Mouse (Mus musculus): ENCODE results near the gene Slc15a1.
"Not testable (repeated sequence)": the region's sequence is repeated elsewhere in the genome, so short reads cannot be mapped to it uniquely, and the experiment has no call there.

Slc15a1 gene

DNA sequence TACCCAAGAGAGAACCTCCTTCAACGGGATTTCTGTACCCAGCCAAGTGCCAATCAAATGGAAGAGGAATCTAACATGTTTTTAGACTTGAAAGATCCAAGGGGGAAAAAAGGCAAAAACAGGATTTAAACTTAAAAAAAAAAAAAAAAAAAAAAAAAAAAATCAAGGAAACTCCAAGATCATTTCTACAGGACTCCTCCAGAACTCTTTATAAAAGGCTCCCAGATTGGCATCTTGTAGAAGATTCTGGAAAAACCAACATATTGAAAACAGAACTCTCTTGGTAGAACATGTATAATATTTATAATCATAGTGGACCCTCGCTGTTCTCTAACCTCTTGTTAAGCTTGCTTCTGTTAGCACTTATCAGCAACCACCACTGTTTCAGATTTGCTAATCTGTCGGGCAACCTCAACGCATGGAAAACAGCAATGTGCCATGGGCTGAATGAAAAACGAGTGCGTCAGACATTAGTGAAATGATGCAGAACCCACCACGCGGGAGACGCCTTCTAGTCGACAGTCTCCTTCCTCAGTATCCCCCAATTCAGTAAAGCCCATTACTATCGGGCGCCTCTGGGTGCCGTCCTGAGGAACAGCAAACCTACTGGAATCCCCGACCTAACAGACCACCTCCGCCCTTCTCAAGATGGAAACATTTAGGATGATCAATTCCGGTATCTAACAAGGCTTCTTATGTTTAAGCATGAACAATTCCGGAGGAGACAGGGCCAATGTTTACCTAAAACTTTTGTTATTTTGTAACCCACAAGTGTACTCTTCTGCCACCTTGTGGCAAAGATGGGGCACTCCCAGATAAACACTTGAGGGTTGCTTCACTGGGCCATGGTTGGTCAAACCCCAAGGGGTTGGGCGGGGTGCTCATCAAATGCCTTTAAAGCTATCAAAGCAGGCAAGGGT, 54.3 kb downstream of the Slc15a1 start:
- peak; percentile 49 to 69 for DNase-seq

DNA sequence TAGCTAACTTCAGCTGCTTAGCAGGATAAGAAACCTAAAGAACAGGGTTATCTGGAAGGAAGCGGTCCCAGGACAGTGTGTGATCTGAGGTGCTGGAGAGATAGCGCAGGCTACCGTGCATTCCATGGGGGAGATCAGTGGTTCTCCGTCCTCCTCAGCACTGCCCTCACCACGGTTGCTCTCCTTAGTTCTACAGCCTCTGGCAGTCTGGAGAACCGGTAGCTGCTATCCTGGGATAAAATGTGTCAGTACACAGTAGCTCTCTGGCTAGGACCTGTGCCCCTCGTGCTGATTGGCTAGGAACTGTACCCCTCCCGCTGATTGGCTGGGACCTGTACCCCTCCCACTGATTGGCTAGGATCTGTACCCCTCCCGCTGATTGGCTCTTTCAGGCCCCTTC, 58.1 kb downstream of the Slc15a1 start:
- DNase-seq: peak; percentile 22 to 36

DNA sequence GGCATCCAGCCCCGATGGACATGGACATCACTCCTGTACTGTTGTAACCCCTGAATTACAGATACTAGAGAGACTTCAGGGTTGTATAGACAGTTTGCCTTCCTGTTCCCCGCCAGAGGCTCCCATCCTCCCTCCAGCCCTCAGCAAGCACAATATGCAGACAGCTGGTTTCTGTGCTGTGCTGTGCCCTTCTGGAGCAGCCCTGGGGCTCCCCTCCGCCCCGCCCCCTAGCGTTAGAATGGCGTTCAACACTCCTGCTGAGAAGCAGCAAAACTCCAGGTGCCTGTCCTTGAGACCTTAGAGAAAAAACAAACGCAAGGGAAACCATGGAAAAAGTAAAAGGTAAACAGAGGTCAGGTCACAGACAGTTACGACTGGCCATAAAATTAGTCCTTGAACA, 59.9 kb downstream of the Slc15a1 start:
- DNase-seq: peak; percentile 22 to 58

DNA sequence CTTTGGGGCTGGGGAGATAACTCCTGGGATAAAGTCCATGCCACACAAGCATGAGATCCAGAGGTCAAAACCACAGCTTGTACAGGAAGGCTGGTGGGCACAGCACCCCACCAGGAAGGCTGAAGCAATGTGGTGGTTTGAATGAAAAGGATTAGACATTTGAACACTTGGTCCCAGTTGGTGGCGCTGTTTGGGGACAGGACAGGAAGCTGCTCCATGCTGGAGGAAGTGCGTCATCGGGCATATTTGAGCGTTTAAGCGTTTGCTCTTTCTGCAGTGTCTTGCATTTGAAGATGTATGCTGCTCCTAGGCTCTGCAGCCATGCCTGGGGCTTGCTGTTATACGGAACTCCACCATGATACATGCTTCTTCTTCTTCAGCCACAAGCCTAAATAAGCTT, 64.2 kb downstream of the Slc15a1 start:
- DNase-seq: no peak

DNA sequence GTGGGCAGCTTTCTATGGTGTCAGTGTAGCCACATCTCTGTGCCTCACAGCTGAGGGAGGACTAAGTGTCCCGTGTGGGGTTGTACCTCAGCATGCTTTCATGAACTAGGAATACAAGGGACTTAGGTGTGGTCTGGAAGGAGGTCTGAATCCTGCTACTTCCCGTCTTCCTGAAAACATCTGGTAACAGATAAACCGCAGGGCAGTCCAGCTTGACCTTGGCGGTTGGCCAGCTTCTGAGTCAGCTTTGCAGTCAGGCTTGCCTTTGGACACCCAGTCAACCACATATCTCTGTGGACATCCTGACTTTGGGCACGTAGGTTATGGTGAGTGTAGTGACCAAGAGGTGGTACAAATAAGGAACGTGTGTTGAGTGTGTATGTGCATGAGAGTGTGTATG, 68.0 kb downstream of the Slc15a1 start:
- peak in 1 of 2 experiments; percentile 20 for DNase-seq

DNA sequence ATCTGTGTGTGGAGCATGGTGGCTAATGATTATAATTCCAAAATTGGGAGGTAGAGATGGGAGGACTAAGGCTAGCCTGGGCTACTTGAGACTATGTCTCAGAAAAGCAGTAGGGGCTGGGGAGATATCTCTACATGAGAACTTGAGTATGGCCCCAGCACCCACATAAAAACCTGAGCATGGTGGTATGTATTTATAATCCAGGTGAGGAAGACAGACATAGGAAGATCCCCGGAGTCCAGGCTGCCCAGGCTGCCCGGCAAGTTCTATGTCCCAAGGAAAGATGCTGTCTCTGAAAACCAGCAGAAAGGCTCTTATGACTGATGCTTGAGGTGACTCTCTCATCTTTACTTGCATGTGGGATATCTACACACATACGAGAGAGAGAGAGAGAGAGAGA, 68.6 kb downstream of the Slc15a1 start:
- no peak for DNase-seq

DNA sequence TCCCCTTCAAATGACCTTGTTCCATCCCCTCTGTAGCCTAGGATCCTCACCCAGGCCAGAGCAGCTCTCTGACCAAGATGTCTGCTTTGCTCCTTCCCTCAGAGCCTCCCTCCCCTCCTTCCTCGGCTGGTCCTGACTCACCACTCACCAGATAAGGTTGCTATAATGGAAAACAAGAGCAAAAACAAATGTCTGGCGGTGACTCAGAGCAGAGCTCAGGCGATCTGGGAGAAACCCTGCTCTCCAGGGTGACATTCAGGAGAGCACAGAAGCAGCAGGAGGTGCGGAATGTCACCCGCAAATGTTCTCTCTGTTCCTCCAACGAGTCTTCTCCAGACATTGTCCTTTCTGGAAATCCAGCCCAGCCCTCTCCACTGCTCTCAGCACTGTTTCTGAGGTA, 69.3 kb downstream of the Slc15a1 start:
- DNase-seq: no peak

DNA sequence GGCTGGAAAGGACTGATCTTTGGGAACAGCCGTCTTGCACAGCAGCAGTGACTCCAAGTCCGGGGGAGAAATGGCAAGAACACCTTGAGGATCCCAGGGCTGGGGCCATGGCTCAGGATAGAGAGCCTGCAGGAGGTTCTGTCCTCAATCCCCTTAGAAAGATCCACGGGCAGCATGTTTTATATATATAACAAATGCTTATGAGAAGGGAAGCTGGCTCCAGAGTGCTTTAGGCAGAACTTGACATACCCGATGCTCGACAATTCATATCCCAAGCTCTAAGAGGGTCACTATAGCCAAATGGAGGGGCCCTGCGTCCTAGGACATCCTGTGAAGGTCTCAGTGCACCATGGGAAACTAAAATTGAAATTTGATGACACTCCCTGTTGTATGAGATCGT, 73.8 kb downstream of the Slc15a1 start:
- no peak for DNase-seq

DNA sequence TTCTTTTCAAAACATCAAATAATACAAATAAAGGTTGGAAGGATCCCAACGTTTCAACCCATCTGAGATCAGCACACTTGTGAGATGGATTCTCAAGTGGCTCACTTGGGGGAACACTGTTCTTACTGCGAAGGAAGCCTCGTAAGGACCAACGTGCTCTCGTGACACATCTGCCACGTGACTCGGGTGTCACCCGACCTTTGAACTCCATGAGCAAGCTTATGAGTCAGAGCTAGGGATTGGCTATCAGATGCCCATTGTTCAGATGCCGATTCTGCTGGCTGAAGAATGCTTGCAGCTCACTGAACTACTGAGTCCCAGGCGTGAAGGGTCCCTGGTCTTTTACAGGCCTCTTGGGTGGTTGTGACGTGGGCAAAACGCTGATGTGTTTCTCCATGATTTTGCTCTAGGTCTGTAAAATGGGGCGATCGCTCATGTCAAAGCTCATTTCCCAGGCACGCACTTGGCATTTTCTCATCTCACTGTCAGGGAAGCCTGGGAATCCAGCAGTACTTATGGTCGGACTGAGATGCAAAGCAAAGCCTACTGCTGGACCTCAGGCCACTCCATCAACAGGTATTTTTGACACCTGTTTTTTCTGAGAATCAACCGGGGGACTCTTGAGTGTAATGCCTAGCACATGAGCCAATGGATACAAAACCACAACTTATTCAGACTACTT, 75.1 kb downstream of the Slc15a1 start:
- DNase-seq: no peak

DNA sequence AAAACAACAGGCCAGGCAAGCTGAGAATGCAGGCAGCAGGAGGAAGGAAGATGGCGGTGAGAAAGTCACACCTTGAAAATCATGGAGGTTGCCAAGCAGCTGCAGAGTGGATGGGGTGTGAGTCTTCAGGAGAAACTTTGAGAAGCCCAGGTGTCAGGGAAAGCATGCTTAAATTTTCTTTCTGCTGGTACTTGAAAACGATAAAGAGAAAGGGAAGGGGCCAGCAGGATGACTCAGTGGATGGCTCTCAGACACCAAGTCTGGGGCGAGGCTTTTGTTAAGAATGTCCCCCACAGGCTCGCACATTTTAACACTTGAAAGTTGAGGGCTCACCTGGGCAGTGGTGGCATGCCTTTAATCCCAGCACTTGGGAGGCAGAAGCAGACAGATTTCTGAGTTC, 76.9 kb downstream of the Slc15a1 start:
- DNase-seq: no peak

DNA sequence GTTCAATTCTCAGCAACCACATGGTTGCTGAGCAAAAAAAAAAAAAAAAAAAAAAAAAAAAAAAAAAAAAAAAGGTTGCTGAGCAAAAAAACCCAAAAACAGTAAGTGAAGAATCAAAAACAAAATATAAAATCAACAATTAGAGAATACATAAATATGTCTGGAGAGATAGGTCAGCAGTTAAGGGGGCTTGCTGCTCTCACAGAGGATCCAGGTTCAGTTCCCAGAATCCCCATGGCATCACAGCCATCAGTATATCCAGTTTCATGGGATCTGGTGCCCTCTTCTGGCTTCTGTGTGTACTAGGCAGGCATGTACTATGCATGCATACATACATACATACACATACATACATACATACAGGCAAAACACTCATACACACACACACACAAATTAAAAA, 78.3 kb downstream of the Slc15a1 start:
- no peak for DNase-seq

DNA sequence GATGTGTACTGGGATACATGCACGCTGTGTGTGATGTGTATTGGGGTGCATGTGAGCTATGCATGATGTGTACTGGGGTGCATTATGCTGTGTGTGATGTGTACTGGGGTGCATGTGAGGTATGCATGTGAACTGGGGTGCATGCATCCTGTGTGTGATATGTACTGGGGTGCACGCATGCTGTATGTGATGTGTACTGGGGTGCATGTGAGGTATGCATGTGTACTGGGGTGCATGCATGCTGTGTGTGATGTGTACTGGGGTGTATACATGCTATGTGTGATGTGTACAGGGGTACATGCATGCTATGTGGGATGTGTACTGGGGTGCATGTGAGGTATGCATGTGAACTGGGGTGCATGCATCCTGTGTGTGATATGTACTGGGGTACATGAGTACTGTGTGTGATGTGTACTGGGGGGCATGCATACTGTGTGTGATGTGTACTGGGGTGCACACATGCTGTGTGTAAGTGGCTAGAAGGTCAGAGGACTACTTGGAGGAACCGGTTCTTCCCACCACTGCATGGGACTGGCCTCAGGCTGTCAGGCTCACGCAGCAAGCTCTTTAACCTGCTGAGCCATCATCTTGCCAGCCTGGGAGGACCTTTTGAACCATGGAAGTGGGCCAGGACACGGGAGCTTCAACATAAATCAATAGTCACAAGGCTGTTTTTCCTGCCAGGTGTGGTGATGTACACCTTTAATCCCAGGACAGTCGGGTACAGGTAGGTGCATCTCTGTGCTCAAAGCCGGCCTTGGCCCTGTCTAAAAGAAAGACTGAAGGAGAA, 79.9 kb downstream of the Slc15a1 start:
- no peak for DNase-seq

DNA sequence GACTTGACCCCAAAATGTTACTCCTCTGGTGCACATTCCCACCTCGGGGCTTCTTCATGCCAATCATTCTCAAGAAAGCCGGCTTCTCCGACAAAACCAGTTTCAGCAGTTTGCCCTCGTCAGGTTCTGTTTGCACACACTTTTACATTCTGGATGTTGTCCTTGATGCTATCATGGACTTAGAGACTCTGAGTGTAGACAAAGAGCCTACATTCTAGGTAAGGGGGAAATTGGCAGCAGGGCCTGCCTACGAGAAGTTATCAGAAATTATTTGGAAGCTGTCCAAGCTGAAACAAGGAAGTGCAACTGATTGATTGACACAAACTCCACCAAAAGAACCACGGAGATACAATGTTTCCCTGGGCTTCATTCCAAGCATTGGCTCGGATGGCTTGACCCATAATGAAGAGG, 81.7 kb downstream of the Slc15a1 start:
- no peak for DNase-seq

DNA sequence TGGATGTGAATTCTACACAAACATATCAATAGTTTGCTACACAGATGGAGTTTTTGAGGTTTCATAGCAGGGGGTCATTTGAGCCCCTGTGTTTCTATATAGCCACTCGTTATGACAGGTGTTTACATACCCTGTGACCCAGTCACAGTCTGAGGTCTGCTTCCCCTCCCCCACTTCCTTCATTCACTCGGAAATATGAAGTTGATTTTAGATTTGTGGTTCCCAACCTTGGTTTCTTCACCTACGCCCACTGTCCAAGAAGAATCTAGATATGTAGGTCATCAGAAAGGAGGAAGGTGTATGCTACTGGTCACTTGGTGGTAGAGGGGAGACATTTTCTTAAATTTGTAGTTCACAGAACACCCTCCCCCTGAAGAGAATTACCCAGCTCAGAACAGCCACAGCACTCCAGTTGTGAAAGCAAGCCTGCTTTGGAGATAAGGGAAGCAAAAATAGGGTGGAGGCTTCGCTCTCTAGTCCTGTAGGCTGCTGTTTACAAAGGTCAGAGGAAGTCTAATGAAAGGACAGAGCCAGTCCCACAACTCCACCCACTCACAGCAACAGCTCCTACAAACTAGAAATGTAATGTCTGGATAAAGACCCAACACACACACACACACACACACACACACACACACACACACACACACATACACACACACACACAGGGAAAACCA, 82.2 kb downstream of the Slc15a1 start:
- DNase-seq: no peak

DNA sequence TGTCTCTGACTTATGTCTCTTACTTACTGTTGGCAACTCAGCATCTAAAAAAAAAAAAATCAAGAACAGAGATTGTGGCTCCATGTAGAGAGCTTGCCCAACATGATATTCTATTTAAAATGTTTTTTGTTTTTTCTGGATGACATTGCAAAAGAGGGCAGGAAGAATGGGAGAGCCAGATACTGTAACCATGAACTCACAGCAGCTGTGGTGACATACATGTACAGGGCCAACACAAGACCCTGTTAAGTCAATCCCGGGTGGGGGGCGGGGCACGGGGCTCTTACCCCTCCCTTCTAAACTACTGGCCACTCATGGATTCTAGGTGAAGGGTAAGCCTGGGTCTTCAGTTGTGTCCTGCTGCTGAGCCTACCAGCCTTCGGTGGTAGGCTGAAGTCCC, 83.1 kb downstream of the Slc15a1 start:
- no peak for DNase-seq

DNA sequence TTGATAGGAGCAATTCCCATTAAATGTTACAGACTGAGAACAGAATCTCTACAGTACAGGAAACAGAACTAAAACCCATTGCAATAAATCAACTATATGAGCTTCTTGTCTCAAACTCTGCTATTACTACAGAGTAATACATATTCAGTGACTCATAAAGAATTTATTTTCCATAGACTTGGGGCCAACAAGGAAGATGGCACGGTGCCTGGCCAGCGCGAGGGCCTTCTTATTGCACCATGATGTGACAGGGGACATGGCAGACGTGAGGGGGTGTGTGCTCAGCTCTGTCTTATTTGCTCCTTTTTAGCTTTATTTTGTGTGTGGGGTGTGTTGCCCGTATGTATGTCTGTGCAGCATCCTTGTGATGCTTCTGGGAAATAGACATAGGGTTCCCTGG, 87.5 kb downstream of the Slc15a1 start:
- DNase-seq: no peak

DNA sequence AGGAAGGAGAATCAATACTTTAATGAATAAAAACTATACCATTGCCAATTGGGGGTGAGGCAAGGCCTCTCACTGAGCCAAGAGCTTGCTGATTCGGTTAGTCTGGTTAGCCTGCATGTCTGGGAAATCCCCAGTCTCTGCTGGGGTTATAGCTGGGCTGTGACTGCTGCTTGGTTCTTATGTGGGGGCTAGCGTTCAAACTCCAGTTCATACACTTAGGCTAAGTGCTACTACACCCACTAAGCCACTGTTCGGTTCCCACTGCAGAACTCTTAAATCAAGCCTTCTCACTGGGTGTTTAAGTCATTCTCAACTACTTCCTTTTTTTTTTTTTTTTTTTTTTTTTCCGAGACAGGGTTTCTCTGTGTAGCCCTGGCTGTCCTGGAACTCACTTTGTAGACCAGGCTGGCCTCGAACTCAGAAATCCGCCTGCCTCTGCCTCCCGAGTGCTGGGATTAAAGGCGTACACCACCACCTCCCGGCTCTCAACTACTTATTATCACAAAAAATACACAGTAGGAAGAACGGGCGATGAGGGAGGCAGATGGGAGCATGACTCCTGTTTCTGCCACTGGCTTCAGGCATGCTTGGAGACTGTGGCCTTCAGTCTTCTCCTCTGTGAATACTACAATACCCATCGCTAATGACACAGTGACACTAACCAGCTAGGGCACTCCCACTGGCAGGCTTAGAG, 88.3 kb downstream of the Slc15a1 start:
- no peak for DNase-seq

DNA sequence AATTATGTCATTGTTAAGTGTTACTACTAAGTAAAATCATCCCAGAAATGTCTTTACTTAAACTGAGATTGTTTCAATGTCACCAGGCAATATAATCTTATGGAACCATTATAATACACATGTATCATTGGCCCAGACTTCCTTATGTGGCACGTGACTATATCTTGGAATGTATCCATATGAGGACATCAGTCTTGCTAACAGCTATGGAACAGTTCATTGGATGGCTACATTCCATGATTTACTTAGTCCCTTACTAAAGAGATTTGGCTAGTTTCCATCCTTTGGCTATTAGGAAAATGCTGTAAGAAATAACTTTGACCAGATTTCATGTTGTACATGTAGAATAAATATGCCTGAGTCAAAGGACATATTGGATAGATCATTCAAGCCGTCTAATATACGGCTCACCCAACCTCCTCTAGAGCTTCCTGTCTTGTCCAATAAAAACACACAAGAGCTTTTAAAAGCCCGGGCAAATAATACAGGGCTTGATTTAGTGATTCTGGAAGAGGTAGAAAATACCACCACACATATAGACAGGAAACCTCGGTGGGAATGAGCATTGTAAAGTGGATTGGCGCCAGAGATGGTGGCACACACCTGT, 90.3 kb downstream of the Slc15a1 start:
- no peak for DNase-seq

DNA sequence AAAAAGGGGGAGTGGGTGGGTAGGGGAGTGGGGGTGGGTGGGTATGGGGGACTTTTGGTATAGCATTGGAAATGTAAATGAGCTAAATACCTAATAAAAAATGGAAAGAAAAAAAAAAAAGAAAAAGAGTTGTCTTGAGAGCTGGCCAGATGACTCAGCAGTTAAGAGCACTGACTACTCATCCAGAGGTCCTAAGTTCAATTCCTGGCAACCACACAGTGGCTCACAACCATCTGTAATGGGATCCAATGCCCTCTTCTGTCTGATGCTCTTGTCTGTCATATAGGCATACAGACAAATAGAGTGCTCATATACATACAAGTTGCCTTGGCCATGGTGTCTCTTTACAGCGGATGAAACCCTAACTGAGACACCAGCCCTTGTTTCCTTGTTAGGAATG, 91.3 kb downstream of the Slc15a1 start:
- not testable (repeated sequence) for DNase-seq
